Mouse (Mus musculus): ENCODE measurements around the gene Chrnb1.
A peak's percentile ranks its signal among the peaks of the same experiment; 100 is the strongest.

GRCm38 (mm10) chr11:69837604-69837951 lies 41.8 kb upstream of the Chrnb1 start, which contains the start of gene Nlgn2:
- TF ChIP-seq CTCF (IDR thresholded peaks at IDR 0.05) (peak; percentile 43), POLR2A (IDR thresholded peaks at IDR 0.05; ENCODE audit: insufficient read depth, low read depth, low read length) (no peak), EP300 (IDR thresholded peaks at IDR 0.05; ENCODE audit: insufficient read depth, low read depth, low read length) (no peak)
